Mouse (Mus musculus) gastrocnemius, postnatal 36 days (tissue): ENCODE results near the gene LTO1. TPM values are rescaled to one million over a fixed set of nuclear protein-coding genes. Genes with fewer than 3 reads are reported as not detected.

ENCODE experiments used
- DNase-seq, 2 experiments: peaks; one replicate each; pipeline ENCODE4 v3.0.0; 2022
- intact Hi-C: fragments of 180-260 bp; cut with DNase I; formaldehyde crosslinking; loops from one replicate; pipeline ENCODE4 v1.15.1; 2025
- total RNA-seq, 2 experiments: library from RNA; stranded (reverse); gene quantifications; 2 replicates each; pipeline ENCODE4 v1.2.3; 2021

Gene LTO1
- total RNA-seq, 2 experiments from 2014 or later, result 6.8 to 7.2 TPM

DNA sequence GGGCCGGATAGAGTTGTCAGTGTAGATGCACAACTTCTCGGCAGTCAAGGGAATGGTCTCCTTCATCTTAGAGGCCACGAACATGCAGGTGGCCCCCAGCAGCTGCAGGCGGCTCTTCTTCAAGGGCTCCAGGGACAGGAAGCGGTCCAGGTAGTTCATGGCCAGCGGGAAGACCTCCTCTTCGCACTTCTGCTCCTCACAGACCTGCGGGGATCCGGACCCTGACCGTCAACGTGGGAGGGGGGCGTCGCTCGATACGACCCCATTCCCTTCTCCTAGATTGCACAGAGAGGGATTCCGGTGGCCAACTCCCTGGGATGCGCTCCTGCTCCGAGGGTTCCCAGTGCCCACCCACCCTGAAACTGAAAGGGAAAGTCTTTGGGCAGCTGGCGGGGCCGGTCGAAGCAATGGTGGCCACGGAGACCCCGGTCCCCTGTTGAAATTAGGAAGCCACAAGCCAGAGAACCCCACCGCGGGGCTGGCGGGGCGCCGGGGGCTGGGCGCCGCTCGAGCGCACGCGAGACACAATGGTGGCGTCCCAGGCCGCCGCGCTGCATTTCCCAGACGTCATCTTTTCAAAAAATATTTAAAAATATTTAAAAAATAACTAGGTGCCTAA lies 23.1 kb downstream of the LTO1 start:
- DNase-seq, result no peak
- intact Hi-C loops, result loop anchor here (1.0 to 5.0 kb wide), 4 partner anchors 161 to 305 kb away; no protein-coding TSS in a partner anchor

DNA sequence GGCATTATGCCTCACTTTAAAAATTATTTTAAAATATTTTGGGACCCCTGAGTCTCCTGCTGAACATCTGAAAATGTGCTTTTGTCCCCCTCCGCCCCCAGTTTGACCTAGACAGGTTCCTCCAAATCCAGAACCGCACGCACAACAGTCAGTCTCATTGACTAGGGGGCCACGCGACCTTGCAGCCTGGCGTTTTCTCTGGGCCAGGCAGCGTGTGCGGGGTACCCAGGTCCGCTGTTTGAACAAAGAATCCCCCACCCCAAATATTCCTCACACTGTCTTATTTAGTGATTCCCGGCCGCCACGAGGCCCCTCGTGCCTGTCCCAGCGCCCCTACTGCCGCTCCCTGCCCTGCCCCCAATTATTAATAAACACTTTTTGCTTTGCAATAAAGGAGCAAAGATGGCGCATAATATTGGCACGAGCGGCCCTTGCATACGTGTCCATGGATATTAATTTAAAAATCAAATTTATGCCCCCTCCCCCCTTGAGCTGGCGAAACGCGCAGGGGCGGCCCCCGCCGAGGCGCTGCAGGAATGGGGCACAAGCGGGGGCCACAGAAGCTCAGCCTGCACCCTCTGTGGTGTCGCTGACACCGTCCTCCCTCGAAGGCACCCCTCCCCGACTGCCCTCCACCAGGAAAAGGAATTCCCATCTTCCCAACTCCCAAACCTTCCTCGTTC lies 23.9 kb downstream of the LTO1 start:
- DNase-seq, result no peak
- intact Hi-C loops, result loop anchor here (2.0 to 5.0 kb wide), 3 partner anchors 160 to 254 kb away; no protein-coding TSS in a partner anchor

GRCm38 (mm10) chr7:144939344-144940002 lies 24.6 kb downstream of the LTO1 start, which contains the start of gene Ccnd1:
Gene Ccnd1, minus strand, starts transcription at chr7:144939925.
- intact Hi-C loops, result loop anchor here (2.0 to 5.0 kb wide), 4 partner anchors 83 to 253 kb away; no protein-coding TSS in a partner anchor
- DNase-seq, result peak in 1 of 2 experiments; percentile 49

DNA sequence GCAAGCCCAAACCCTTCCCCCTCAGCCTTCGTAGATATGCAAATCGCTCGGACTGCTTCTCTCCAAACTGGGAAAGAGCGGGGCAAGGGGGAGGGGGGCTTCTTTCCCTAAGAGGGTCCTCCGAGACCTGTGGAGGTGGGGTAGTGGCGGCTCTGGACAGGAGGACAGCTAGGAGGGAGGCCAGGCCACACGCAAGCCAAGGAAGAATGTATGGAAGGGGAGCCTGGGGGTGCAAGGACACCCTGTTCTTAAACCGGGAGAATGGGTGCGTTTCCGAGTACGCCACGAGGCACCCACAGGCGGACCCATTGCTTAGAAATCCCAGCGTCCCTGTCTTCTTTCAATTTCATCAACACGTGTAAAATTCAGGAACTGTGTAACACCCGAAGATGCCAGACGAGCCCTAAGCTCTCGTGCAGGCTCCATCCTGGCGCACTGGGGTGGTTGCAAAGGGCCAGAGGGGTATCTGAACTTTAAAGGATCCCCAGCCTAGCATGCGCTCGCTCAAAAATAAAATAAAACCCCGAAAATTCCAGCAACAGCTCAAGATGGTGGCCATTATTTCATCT lies 25.2 kb downstream of the LTO1 start:
- no peak for DNase-seq
- intact Hi-C loops, result loop anchor here (5.0 kb wide), 1 partner anchor 82 kb away; no protein-coding TSS in a partner anchor

DNA sequence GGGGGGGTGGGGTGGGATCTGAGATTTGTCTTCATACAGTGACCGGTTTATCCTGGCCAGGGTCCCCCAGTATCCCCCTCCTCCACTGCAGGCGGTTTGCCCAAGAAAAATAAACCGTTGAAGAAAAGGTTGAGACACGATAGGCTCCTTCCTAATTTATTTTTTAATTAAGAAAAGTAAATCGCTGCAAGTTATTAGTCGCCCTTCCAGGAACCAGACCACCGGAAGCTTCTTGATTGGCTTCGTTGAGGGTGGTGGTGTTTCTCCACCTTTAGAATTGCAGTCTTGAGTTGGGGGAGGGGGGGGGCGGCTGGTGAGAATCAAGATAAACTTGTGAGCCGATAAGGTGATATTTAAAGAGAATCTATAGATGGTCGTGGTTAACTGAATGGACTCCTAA lies 25.7 kb downstream of the LTO1 start:
- intact Hi-C loops, result loop anchor here (5.0 kb wide), 1 partner anchor 82 kb away; no protein-coding TSS in a partner anchor
- no peak for DNase-seq

DNA sequence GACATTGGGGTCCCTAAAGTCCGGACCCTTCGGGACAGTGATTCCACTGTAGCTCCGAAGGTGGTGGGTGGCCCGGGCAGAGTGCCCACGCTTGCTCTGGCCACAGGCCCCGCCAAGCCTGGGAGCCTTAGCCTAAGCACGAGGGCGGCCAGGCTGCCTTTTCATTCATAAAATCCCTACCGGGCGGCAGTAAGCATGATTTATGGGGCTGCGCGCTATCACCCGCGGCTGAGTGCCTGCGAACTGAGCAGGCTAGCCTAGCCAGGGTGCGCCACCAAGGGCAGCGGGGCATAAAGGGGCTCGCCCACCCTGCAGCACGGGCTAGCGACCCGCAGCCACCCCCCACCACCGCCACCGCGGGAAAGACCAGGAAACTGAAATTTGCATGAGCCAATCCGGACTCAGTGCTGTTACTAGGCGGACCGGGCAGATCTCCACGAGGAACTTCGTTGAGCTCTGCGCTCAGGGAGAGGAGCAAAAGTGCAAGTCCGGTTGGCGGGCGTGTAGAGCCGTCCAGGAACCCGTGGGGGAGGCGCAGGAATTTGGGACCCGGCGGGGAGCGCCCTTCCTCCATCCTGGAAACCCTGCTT lies 26.4 kb downstream of the LTO1 start:
- intact Hi-C loops, result loop anchor here (5.0 kb wide), 1 partner anchor 81 kb away; no protein-coding TSS in a partner anchor

DNA sequence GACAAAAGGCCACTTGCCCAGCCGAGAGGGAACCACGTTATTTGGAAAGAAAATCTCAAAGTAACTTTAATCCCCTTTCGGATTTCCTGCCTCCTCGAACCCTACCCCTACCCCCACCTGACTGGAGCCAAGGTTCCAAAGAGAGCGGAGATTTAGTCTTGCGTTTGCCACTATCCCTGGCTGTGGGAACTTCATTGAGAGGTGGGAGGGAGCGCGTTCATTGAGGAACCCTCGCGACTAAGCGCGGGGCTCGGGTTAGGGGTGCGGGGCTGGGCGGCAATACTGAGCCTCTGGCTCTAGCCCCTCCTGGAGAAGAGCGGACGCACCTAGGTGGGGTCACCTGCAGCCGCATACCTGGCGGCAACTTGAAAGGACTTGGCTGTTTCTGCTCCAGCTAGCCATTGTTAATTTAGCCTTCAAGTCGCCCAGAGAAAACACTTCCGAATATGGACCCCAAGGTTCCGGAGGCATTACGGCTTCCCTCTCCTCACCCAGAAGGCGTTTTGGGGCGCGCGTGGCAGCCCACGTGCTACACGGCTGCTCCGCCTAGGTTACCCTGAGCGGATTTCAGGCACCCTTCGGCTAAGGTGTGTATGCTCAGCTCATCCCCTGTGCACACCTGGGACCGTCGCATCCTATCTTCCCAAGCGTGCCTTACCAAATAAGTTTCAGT lies 27.3 kb downstream of the LTO1 start:
- intact Hi-C loops, result loop anchor here (5.0 kb wide), 1 partner anchor 80 kb away; no protein-coding TSS in a partner anchor
- no peak for DNase-seq

More for the DNA sequence above, 26.4 kb downstream of the LTO1 start:
- peak; percentile 75 for DNase-seq

GRCm38 (mm10) chr7:144942744-144943135 lies 27.8 kb downstream of the LTO1 start:
- DNase-seq, result no peak
- intact Hi-C loops, result loop anchor here (5.0 kb wide), 1 partner anchor 80 kb away; no protein-coding TSS in a partner anchor

GRCm38 (mm10) chr7:144943254-144943653 lies 28.4 kb downstream of the LTO1 start:
- intact Hi-C loops, result loop anchor here (5.0 kb wide), 1 partner anchor 79 kb away; no protein-coding TSS in a partner anchor
- peak; percentile 48 to 55 for DNase-seq

DNA sequence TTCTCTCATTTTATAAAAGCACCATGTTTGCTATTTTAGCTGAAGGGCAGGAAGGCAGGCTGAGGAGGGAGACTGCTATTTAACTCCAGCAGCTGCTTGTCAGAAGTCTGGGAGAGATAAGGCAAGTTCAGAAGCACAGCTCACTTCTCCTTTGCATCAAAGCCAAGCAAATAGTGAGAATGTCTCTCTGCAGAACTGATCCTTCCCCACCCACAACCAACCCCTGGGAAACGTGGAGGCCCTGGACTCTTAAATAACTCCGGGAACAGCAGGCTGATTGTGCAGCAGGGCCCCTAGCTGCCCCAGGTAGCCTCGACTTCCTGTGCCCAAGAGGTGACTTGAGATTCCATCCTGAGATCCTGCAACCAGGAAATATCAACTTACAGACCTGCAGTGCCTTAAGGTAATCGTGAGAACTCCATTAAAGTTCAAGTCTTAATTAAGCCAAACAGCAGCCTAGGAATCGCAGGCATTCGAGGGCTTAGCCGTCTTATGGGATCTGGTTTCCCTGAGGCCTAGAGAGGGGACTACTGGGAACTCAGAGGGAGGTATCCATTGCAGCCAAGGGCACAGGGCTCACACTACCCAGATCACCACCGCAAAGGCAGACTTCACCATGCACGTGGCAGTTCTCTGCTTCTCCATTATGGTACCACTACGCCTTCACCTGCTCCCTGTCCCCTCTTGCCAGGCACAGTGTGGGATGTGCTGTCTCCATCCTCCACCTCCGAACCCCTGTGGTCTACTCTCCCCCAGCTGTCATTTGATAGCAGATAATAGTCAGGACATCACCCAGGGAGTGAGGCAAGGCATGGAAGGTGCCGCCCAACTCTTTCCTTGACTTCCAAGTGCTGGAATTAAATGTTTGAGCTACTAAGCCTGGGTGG lies 43.9 kb downstream of the LTO1 start:
- intact Hi-C loops, result no loop called here
- DNase-seq, result no peak

DNA sequence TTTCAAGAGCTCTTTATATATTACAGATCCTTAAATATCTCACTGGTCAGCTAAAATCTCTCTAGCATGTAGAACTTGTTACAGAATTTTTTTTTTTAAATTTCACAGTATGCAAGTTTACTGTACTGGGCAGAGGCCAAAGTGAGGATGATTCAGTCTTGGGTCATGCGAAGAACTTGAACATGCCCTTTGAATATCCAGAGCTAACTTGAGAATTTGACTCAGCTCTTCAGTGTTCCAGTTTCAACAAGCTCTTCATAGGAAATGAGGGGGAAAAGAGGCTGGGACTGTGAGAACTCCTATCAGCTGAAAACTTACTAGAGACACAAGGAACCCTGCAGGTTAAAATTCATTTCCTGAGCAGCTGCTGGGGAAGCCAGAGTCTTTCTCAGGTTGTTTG lies 49.0 kb downstream of the LTO1 start:
- intact Hi-C loops, result no loop called here
- no peak for DNase-seq

- DNase-seq, result no peak
- intact Hi-C loops, result no loop called here
Observed at GRCm38 (mm10) chr7:144964316-144964715, 49.4 kb downstream of the LTO1 start.

DNA sequence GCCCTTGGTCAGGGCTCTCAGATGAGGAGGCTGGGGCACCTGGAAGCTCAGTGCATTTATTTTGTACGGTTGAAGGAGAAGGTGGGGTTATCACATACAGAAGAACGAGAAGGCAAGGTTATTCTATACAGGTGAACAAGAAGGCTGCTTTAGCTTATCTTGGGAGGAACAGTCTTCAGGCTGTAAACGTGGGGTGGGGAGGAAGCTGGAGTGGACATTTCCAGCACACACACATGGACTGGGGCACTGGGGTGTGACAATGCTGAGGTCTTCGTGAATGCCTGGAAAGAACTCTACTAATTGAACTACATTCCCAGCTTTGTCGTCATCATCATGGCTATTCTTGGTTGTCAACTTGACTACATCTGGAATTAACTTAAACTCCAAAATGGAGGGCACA lies 51.0 kb downstream of the LTO1 start:
- DNase-seq, result no peak
- intact Hi-C loops, result no loop called here

- intact Hi-C loops, result no loop called here
- DNase-seq, result no peak
Observed at GRCm38 (mm10) chr7:144970997-144971768, 56.3 kb downstream of the LTO1 start.

DNA sequence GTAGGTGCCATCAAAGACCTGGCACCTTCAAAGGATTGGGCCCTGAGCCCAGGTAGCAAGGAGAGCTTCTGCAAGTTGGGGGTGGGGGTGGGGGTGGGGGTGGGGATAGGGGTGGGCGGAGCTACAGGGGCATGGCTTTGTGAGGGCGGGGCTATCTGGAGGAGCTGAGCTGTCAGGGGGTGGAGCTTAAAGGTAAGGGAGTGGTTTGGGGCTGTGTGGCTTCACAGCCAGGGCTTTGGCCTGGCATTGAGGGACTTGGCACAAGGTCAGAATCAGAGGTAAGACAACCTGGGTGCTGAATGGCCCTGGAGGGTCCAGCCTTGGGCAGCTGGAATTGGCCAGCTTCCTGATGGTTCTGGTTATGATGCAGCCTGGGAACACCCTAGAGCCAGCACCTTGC lies 56.9 kb downstream of the LTO1 start:
- DNase-seq, result no peak
- intact Hi-C loops, result no loop called here

DNA sequence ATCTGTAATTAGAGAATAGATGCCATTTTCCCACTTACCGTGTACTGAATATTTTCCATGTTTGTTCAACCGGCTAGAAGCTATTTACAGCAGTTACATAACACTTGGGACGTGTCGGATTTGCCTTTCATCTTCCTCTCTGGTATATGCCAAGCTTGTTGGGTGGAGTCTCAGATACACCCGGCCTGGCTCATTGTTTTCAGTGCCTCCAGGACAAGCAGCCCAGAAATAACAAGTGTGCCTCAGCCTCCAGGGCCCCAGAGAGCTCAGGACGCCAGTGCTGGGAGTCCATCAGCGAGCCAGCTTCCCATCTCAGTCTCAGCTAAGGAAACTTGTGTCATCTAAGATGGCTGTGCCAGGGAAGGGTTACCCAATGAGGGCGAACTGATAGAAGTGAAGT lies 58.6 kb downstream of the LTO1 start:
- intact Hi-C loops, result no loop called here
- DNase-seq, result peak in 1 of 2 experiments; percentile 13

GRCm38 (mm10) chr7:144977121-144977520 lies 62.2 kb downstream of the LTO1 start:
- intact Hi-C loops, result no loop called here
- no peak for DNase-seq

DNA sequence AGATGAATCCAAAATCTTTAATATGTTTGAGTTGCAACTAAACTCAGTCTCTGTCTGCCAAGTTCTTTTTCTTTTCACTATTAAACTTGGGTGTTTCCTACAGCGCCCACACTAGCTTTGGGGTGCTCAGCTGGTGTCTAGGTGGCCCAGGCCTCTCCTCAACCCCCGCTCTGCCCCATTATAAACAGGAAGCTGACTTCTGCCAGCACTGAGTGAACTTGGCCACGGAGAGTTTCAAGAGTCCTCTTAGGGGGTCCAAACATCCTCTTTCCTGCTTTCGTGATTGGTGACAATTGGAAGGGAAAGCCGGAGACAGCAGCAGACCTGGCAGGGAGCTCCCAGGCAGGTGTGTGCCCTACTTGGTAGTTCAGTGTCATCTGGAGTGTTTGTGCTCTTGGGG lies 64.9 kb downstream of the LTO1 start:
- DNase-seq, result no peak
- intact Hi-C loops, result no loop called here
